In genomic region chr2:26408515-26409356, GRCm38 (mm10) we compare ENCODE assay signal across 8 mouse cellular contexts. TPM values are rescaled to one million over a fixed set of nuclear protein-coding genes. Genes with fewer than 3 reads are reported as not detected.
DNase-seq lines count a peak whose midpoint lies in the region; ATAC-seq and TF ChIP-seq lines count a peak whose summit lies in the region.

TSS of gene Inpp5e (minus strand) at chr2:26409203.

- H3K9me3 ChIP-seq in MEL (replicated peaks; ENCODE audit: insufficient read depth, low read length), result no peaks in the 10 kb centered on the region
- H3K9me3 ChIP-seq in lung, embryonic 16.5 days (ENCODE audit: control insufficient read depth, low read length), result no peaks in the 10 kb centered on the region

- H3K79me2 ChIP-seq in MEL (ENCODE audit: control insufficient read depth, insufficient read depth, low read length, poor library complexity), result peaks cover 18% of the 10 kb centered on the region

- H3K4me1 ChIP-seq in MEL (ENCODE audit: control insufficient read depth in 1 of 2, insufficient read depth in 2 of 2, low read length in 2 of 2), result peaks cover 1 to 19% of the 10 kb centered on the region in 2 experiments; a peak in 3 of 4 replicates
- H3K4me1 ChIP-seq in cerebellum, adult 2 months (ENCODE audit: control insufficient read depth, insufficient read depth, low read length), result peaks cover 42% of the 10 kb centered on the region
- peaks cover 26% of the 10 kb centered on the region for H3K4me1 ChIP-seq in lung, embryonic 16.5 days (replicated peaks; ENCODE audit: control insufficient read depth, insufficient read depth, low read length)

- ATAC-seq in hematopoietic stem cell, adult 5-6 weeks (replicated peaks in 1 of 2; ENCODE audit: insufficient read depth in 1 of 2, low FRiP score in 2 of 2, low TSS enrichment in 1 of 2, low read depth in 1 of 2, poor library complexity in 2 of 2, severe bottlenecking in 2 of 2), result peak; percentile 90 to 94
- ATAC-seq in lung, embryonic 16.5 days (ENCODE audit: low read depth), result peak; percentile 97

- peak; percentile 62 to 76; a peak in 3 of 4 replicates for TF ChIP-seq POLR2A in MEL (IDR thresholded peaks at IDR 0.05; ENCODE audit: control insufficient read depth in 1 of 2, insufficient read depth in 1 of 2, low read depth in 1 of 2, low read length in 2 of 2, poor library complexity in 1 of 2)
- TF ChIP-seq POLR2A in cerebellum, adult 2 months (IDR thresholded peaks at IDR 0.05; ENCODE audit: borderline replicate concordance, insufficient read depth, low read length), result peak; percentile 40; the same call in 1 of the 2 replicates

- no peaks in the 10 kb centered on the region; a peak in 1 of 4 replicates for H3K36me3 ChIP-seq in MEL (ENCODE audit: control insufficient read depth in 1 of 2, insufficient read depth in 2 of 2, low read length in 2 of 2)
- peaks cover 14% of the 10 kb centered on the region for H3K36me3 ChIP-seq in lung, embryonic 16.5 days (ENCODE audit: control insufficient read depth, insufficient read depth, low read length)

- under 1% methylated on average over 57 of the region's 57 CpGs for WGBS in cerebellum, adult 2 months
- under 1% methylated on average over 57 of the region's 57 CpGs for WGBS in lung, embryonic 16.5 days

- no peak for TF ChIP-seq RAD21 in MEL (IDR thresholded peaks at IDR 0.05; ENCODE audit: low read depth, low read length)

- H3K27ac ChIP-seq in MEL (ENCODE audit: control insufficient read depth, low read depth, low read length), result 0 out of 2 replicates have a peak within 1 kb of the TSS, but pooled peaks have one; percentile 8
- H3K27ac ChIP-seq in cerebellum, adult 2 months (ENCODE audit: insufficient read depth, low read length), result peak within 1 kb of the TSS; percentile 77
- peak within 1 kb of the TSS; percentile 80 for H3K27ac ChIP-seq in lung, embryonic 16.5 days (ENCODE audit: low read length)

- no peak for TF ChIP-seq EP300 in MEL (IDR thresholded peaks at IDR 0.05; ENCODE audit: low read depth in 1 of 2, low read length in 2 of 2)

- no peaks in the 10 kb centered on the region for H3K27me3 ChIP-seq in MEL (ENCODE audit: control insufficient read depth in 1 of 2, insufficient read depth in 2 of 2, low read length in 2 of 2)
- no peaks in the 10 kb centered on the region for H3K27me3 ChIP-seq in cerebellum, adult 2 months (ENCODE audit: control insufficient read depth, insufficient read depth, low read length)
- H3K27me3 ChIP-seq in lung, embryonic 16.5 days (ENCODE audit: control insufficient read depth, insufficient read depth, low read depth, low read length), result no peaks in the 10 kb centered on the region

- peak; percentile 92 for DNase-seq in MEL (ENCODE audit: low read depth, low spot score)
- peak; percentile 96 to 99 for DNase-seq in cerebellum, adult 2 months
- peak; percentile 93 for DNase-seq in forelimb bud, embryonic 11.5 days (ENCODE audit: low read depth, low spot score)
- peak; percentile 90 for DNase-seq in layer of hippocampus, adult 9-10 months (ENCODE audit: low spot score)
- peak; percentile 99 for DNase-seq in ovary, postnatal 10 days (ENCODE audit: low spot score)
- peak; percentile 85 to 98 for DNase-seq in thymus, postnatal 10 days (ENCODE audit: low spot score in 2 of 2)

- peak; percentile 50 to 96 (median 89); a peak in 5 of 6 replicates for TF ChIP-seq CTCF in MEL (IDR thresholded peaks at IDR 0.05 in 2 of 3, conservative IDR thresholded peaks at IDR 0.05 in 1 of 3; ENCODE audit: control insufficient read depth in 1 of 3, insufficient read depth in 1 of 3, low read depth in 2 of 3, low read length in 3 of 3, poor library complexity in 1 of 3, severe bottlenecking in 1 of 3)
- peak; percentile 73 for TF ChIP-seq CTCF in cerebellum, adult 2 months (IDR thresholded peaks at IDR 0.05; ENCODE audit: borderline replicate concordance, insufficient read depth, low read depth, low read length)

- H3K4me3 ChIP-seq in MEL (ENCODE audit: control insufficient read depth in 1 of 2, insufficient read depth in 1 of 2, low read depth in 2 of 2, low read length in 2 of 2), result peak within 1 kb of the TSS; percentile 74 to 83
- peak within 1 kb of the TSS; percentile 73 for H3K4me3 ChIP-seq in cerebellum, adult 2 months (replicated peaks; ENCODE audit: insufficient read depth, low read depth, low read length)
- H3K4me3 ChIP-seq in lung, embryonic 16.5 days (ENCODE audit: low read length), result peak within 1 kb of the TSS; percentile 98

- peak within 1 kb of the TSS; percentile 85 for H3K9ac ChIP-seq in MEL (ENCODE audit: control insufficient read depth, low read depth, low read length, poor library complexity, severe bottlenecking)
- peak within 1 kb of the TSS; percentile 98 for H3K9ac ChIP-seq in lung, embryonic 16.5 days (ENCODE audit: low read length)

- H3K4me2 ChIP-seq in lung, embryonic 16.5 days (ENCODE audit: low read depth, low read length), result peak within 1 kb of the TSS; percentile 73

TF ChIP-seq in MEL, 35 proteins besides CTCF, POLR2A, EP300 and RAD21:
- no peak for TF ChIP-seq RCOR1 (IDR thresholded peaks at IDR 0.05; ENCODE audit: low read depth, low read length)
- TF ChIP-seq SMC3 (IDR thresholded peaks at IDR 0.05; ENCODE audit: low read depth, low read length), result peak; percentile 40; the same call in 1 of the 2 replicates
- TF ChIP-seq USF1 (IDR thresholded peaks at IDR 0.05; ENCODE audit: low read depth, low read length), result no peak
- TF ChIP-seq MXI1 (IDR thresholded peaks at IDR 0.05; ENCODE audit: low read depth, low read length), result no peak
- peak; percentile 68; the same call in 1 of the 2 replicates for TF ChIP-seq SIN3A (IDR thresholded peaks at IDR 0.05; ENCODE audit: low read length)
- peak; percentile 72; the same call in 1 of the 2 replicates for TF ChIP-seq POLR2AphosphoS2 (IDR thresholded peaks at IDR 0.05; ENCODE audit: low read length)
- no peak for TF ChIP-seq TBP (IDR thresholded peaks at IDR 0.05; ENCODE audit: low read depth, low read length)
- no peak for TF ChIP-seq JUND (IDR thresholded peaks at IDR 0.05; ENCODE audit: low read depth, low read length)
- no peak for TF ChIP-seq TAL1 (IDR thresholded peaks at IDR 0.05; ENCODE audit: low read length)
- TF ChIP-seq KAT2A (conservative IDR thresholded peaks at IDR 0.05; ENCODE audit: low read depth, low read length), result no peak; the same call in 1 of the 2 replicates
- peak; percentile 74 for TF ChIP-seq ELF1 (IDR thresholded peaks at IDR 0.05; ENCODE audit: low read depth, low read length)
- TF ChIP-seq ZKSCAN1 (IDR thresholded peaks at IDR 0.05; ENCODE audit: low read depth, low read length), result no peak
- TF ChIP-seq HCFC1 (IDR thresholded peaks at IDR 0.05; ENCODE audit: low read depth, low read length), result peak; percentile 82
- peak; percentile 47 for TF ChIP-seq NELFE (IDR thresholded peaks at IDR 0.05; ENCODE audit: low read depth, low read length)
- TF ChIP-seq GABPA (IDR thresholded peaks at IDR 0.05; ENCODE audit: low read depth, low read length), result no peak
- TF ChIP-seq MEF2A (IDR thresholded peaks at IDR 0.05; ENCODE audit: extremely low read depth, insufficient replicate concordance, low read depth, low read length, poor library complexity, severe bottlenecking), result no peak

RNA-seq across cellular contexts. Expression of gene Inpp5e, which starts in this region (rescaled TPM):
- 9.6 and 11.2 TPM in 2 replicates for total RNA-seq in MEL (2012; rRNA removed)
- polyA plus RNA-seq in MEL (2012; ENCODE audit: insufficient read depth in 1 of 2, insufficient read length in 2 of 2, low read depth in 1 of 2, low replicate concordance in 2 of 2, missing spikeins in 1 of 2), result 10 to 100 TPM in 1 of 2 experiments, not detected in 1; 17.5 TPM
- polyA plus RNA-seq in cerebellum, adult 2 months (2012; rRNA removed), result 60.2 and 67.9 TPM in 2 replicates
- total RNA-seq in hematopoietic stem cell, adult 5-6 weeks (2017), result 11.7 and 17.3 TPM in 2 replicates
- polyA plus RNA-seq in lung, embryonic 16.5 days (2015; fragmentation: Nextera tagmentation; extraction: Ambion mirVana), result 18.7 and 22.1 TPM in 2 replicates

Comparison
In these comparisons a context has a peak if more than half of its experiments do, and no peak if none do; other contexts are left out.
1. Peak in every context shown above with its lines: DNase-seq, ATAC-seq, H3K4me3 ChIP-seq and H3K27ac ChIP-seq.
2. H3K27ac ChIP-seq: peak in every context shown above with its lines; median percentile 80 in lung, embryonic 16.5 days; 77 in cerebellum, adult 2 months; 8 in MEL.